Mouse (Mus musculus) neutrophil, adult 5-6 weeks (primary cell): ENCODE results near the gene Melk. TPM values are rescaled to one million over a fixed set of nuclear protein-coding genes. Genes with fewer than 3 reads are reported as not detected.

Source experiments
- ATAC-seq: fragments of 151-379, 151-347 bp; 2 replicates; pipeline ENCODE4 v1.8.0; 2017; ENCODE audit warnings: mild to moderate bottlenecking, moderate TSS enrichment; ENCODE audit not compliant: insufficient number of reproducible peaks, poor library complexity, low FRiP score, severe bottlenecking; ENCODE audit errors: extremely low read depth
- total RNA-seq: library from RNA; stranded (forward); fragments of 200-1000 nt; gene quantifications from 2 replicates; pipeline ENCODE4 v1.2.3, GENCODE M21; 2017

Gene Melk
- total RNA-seq, 1 experiment from 2014 or later, result 0.12 TPM

DNA sequence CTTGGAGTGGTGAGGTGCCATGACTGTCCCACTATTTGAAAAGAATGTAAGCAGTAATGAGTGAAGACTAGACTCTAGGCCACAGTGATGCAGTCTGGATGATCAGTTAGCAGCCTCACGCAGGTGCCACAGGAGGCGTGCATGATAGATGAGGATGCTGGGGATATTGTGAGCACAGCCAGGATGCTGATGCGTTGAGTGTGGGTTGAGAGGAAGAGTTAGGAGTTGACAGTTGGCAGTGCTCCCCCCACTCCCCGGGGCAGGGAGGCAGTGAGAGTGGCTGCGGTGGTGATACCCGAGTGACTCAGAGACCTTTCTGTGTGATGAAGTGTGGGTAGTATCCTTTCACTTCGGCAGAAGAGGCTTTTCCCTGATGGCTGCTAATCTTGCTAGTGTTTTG is 21.4 kb downstream of the Melk start:
- no peak for ATAC-seq

DNA sequence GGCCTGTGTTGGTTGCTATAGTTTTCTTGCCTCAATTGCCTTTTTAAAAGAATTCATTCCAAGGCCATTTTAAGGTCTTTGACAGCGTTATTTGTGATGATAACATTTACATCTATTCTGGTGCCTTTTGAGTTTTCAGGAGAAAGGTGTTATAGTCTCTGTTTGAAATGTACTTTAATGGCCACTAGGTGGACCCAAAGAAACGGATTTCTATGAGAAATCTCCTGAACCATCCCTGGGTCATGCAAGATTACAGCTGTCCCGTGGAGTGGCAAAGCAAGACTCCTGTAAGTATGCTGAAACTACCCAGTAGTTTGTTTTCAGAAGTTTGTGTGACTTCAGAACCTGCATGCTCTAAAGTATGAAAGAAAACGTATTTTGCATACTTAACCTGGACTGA is 24.8 kb downstream of the Melk start:
- ATAC-seq, result no peak

DNA sequence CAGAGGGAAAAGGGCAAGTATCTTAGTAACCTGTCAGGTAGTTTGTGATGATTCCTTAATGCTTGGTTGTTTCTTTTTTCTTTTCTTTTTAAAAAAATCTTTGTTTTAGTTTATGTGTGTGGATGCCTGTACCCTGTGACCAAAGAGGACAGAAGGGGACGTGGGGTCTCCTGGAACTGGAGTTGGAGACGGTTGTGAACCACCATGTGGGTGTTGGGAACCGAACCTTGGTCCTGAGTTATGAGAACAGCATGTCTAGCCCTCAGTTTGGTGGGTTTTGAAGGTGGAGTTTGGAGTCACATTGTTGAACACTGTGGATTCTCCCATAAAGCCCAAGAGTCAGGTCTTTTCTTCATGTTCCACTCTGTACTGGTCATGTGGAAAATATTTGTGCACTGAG is 26.0 kb downstream of the Melk start:
- ATAC-seq, result no peak

- ATAC-seq, result no peak
Observed at GRCm38 (mm10) chr4:44327976-44328375, 27.3 kb downstream of the Melk start.

GRCm38 (mm10) chr4:44335006-44335405 is 34.3 kb downstream of the Melk start:
- ATAC-seq, result no peak

- ATAC-seq, result no peak
Observed at GRCm38 (mm10) chr4:44361670-44362069, 61.0 kb downstream of the Melk start.

DNA sequence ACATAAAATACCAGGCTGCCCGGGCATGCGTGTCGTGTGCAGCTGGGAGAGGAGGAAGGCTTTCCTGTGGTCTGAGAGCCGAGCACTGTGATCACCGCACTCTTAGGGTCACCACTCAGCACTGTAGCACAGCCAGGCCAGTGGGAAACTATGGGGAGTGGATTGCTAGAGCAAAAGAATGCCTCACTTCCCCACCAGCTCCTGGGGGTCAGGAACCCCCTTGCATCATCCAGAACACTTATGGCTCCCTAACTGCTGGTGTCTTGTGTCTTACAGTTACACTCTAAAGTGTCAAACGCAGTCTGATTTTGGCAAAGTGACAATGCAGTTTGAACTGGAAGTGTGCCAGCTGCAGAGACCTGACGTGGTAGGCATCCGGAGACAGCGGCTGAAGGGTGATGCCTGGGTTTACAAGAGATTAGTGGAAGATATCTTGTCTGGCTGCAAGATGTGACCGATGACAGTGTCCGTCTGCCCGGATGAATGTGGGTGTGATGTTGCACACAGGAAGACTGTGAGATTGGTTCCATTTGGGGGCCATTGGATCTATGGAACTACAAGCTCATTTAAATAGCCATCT is 62.8 kb downstream of the Melk start:
- ATAC-seq, result no peak

- no peak for ATAC-seq
Observed at GRCm38 (mm10) chr4:44392231-44393216, 91.8 kb downstream of the Melk start.

- ATAC-seq, result 0 out of 2 replicates have a peak, but pooled peaks have one; percentile 36
Observed at GRCm38 (mm10) chr4:44402607-44403006, 101.9 kb downstream of the Melk start.

DNA sequence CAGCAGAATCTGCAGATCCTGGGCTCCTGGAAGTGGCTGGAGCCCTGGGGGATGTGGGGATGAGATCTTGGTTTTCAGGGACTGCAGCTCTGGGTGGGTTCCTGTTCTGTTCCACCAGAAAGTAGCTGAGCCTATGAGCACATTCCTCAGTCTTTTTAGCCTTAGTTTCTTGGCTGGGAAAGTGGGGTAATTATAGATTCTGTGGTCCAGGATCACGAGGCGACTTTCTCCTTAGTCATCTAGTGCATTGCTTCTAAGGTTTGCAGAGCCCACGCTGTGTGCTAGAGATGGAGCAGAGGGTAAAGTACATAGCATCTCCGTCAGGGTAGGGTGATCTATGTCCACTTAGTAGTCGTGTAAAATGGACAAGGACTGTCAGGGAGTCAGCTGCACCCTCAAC is 103.8 kb downstream of the Melk start:
- ATAC-seq, result no peak

Other genes with a start within 250 kb of the Melk start
- gene Gne, start 216.7 kb upstream of the Melk start, total RNA-seq, result 22.9 and 23.8 TPM in 2 replicates
- 112 and 118 TPM in 2 replicates for gene Rnf38, start 67.1 kb upstream of the Melk start, total RNA-seq